Mouse (Mus musculus): ENCODE results near the gene Arntl. TPM values are rescaled to one million over a fixed set of nuclear protein-coding genes. Genes with fewer than 3 reads are reported as not detected.

Arntl gene
- polyA plus RNA-seq, 1 experiment from 2014 or later, result 8.6 TPM

DNA sequence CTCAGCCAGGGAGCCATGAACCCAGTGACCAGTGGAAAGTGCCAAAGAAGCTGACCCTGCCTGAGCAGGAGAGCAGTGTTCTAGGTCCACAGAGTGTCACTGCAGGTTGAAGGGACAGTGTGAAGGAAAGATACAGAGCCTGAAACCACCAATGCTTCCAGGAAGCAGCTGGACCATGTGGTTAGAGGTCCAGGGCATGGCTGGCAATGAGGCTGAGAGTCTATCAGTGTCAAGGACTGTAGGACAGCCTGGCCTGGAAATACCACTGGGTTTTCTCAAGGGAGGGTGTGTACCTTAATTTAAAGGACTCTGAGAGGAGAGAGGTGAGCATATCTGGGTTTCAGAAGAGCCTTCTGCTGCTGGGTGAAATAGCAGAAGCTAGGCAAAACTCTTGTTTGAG, 22.2 kb upstream of the Arntl start:
- H3K36me3 ChIP-seq (ENCODE audit: control insufficient read depth, insufficient read depth, low read length), result no peaks in the 10 kb centered on the region
- H3K9ac ChIP-seq (ENCODE audit: low read depth, low read length), result no peak overlapping the region
- no peaks in the 10 kb centered on the region for H3K9me3 ChIP-seq (ENCODE audit: control insufficient read depth, low read length)
- ATAC-seq, result no peak
- no peak overlapping the region for H3K27ac ChIP-seq (ENCODE audit: low read length)
- H3K27me3 ChIP-seq (replicated peaks; ENCODE audit: control insufficient read depth, insufficient read depth, low read length), result no peaks in the 10 kb centered on the region
- no peak overlapping the region for H3K4me3 ChIP-seq (ENCODE audit: low read length)
- no peak overlapping the region for H3K4me2 ChIP-seq (ENCODE audit: low read depth, low read length)
- H3K4me1 ChIP-seq (ENCODE audit: control insufficient read depth, insufficient read depth, low read length), result peaks cover 4% of the 10 kb centered on the region; the same call in 1 of the 2 replicates

DNA sequence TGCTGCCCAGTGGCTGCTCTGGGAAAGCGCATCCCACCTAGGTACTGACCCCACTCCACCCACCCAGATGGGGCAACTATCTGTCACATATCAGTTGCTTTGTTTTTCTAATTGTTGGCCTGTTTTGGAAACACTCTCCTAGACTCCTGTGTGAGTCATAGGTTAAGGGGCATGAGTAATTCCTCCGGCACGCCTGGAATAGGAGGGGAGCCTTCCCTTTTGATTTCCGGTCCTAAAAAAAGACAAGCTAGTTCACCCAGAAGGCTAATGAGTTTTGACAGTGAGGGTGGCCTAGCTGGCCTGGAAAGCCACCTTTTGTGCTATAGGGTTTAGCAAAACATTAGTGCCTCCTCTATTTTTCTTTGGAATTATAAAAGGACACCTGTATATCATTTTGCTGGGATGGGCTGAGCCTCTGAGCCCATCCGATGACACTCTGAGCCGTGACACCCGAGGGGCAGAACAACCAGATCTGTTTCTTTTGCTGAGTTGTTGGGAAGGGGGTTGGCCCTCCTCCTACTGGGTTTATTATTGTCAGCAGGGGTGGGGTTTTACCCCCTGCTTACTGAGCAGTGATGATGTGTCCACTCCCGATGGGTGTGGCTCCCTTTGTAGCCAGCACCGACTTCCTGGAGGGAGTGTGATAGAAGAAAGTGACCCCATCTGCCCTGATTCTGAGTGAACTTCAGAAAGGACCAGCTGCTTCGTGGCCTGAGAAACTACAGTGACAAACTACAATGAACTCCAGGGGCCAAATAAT, 21.0 kb upstream of the Arntl start:
- Histone ChIP-seq H3K36me3 (ENCODE audit: control insufficient read depth, insufficient read depth, low read length) (no peaks in the 10 kb centered on the region), H3K4me1 (ENCODE audit: control insufficient read depth, insufficient read depth, low read length) (peaks cover 4% of the 10 kb centered on the region; the same call in 1 of the 2 replicates), H3K4me2 (ENCODE audit: low read depth, low read length) (no peak overlapping the region), H3K27me3 (replicated peaks; ENCODE audit: control insufficient read depth, insufficient read depth, low read length) (no peaks in the 10 kb centered on the region), H3K9me3 (ENCODE audit: control insufficient read depth, low read length) (no peaks in the 10 kb centered on the region), H3K4me3 (ENCODE audit: low read length) (no peak overlapping the region), H3K9ac (ENCODE audit: low read depth, low read length) (no peak overlapping the region), H3K27ac (ENCODE audit: low read length) (no peak overlapping the region)
- ATAC-seq, result no peak
- 48% methylated on average over 10 of the region's 10 CpGs for WGBS

DNA sequence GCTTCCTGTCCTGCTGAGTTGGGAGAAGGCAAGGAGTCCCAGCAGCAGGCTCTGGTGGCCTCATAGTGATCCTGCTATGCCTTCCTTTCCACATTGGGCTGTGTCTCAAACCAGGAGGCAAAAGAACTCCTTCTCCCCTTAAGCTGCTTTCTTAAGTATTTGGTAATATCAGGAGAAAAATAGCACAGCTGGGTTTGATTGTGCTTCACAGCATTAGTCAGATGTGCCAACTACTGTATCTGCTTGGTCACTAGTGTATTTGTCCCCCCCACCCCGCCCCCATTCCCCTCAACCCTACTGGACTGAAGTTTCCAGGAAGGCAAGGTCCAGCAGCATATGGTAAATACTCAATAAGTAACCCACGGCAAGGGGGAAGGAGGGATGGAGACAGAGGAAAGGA, 19.2 kb upstream of the Arntl start:
- H3K36me3 ChIP-seq (ENCODE audit: control insufficient read depth, insufficient read depth, low read length), result no peaks in the 10 kb centered on the region
- H3K27me3 ChIP-seq (replicated peaks; ENCODE audit: control insufficient read depth, insufficient read depth, low read length), result no peaks in the 10 kb centered on the region
- no peak overlapping the region for H3K4me2 ChIP-seq (ENCODE audit: low read depth, low read length)
- 59% methylated on average over 2 of the region's 2 CpGs for WGBS
- no peak overlapping the region for H3K4me3 ChIP-seq (ENCODE audit: low read length)
- no peak overlapping the region for H3K27ac ChIP-seq (ENCODE audit: low read length)
- H3K9ac ChIP-seq (ENCODE audit: low read depth, low read length), result no peak overlapping the region
- no peaks in the 10 kb centered on the region for H3K9me3 ChIP-seq (ENCODE audit: control insufficient read depth, low read length)
- peaks cover 4% of the 10 kb centered on the region; the same call in 1 of the 2 replicates for H3K4me1 ChIP-seq (ENCODE audit: control insufficient read depth, insufficient read depth, low read length)
- ATAC-seq, result no peak

DNA sequence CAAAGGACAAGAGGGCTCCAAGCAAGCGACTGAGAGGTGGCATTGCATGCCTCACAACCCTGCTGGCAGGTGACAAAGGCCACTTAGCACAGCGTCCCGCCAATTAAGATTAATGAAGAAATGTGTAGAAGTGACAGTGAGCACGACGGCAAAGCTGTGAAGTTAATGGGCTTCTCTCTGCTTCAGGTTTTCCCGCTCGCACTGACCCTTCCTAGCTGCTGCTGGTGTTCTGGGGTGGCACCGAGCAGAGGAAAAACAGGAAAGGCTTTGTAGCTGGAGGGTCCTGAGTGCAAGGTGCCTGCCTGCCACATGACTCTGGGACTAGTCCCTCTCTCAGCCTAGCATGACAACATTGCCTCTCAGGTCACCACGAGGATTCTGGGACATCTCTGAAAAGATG, 18.7 kb upstream of the Arntl start:
- Histone ChIP-seq H3K9me3 (ENCODE audit: control insufficient read depth, low read length) (no peaks in the 10 kb centered on the region), H3K27ac (ENCODE audit: low read length) (no peak overlapping the region), H3K4me3 (ENCODE audit: low read length) (no peak overlapping the region), H3K4me2 (ENCODE audit: low read depth, low read length) (no peak overlapping the region), H3K9ac (ENCODE audit: low read depth, low read length) (no peak overlapping the region), H3K27me3 (replicated peaks; ENCODE audit: control insufficient read depth, insufficient read depth, low read length) (no peaks in the 10 kb centered on the region), H3K36me3 (ENCODE audit: control insufficient read depth, insufficient read depth, low read length) (no peaks in the 10 kb centered on the region), H3K4me1 (ENCODE audit: control insufficient read depth, insufficient read depth, low read length) (peaks cover 4% of the 10 kb centered on the region; the same call in 1 of the 2 replicates)
- no peak for ATAC-seq
- 58% methylated on average over 9 of the region's 9 CpGs for WGBS

DNA sequence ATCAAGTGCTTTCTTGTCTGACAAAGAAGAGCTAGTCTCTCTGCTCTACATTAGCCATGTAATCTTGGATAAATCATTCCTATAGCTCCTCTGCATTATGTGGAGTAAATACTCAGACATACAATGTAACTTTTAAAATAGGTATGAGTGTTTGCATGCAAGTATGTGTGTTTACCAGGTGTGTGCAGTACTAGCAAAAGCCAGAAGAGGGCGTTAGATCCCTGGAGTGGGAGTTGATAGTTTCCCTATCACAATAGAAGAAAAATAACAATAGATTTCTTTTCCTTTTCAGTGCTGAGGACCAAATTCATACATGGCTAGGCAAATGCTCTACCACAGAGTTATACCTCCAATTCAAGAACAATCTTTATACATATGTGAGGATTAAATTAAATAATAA, 15.5 kb upstream of the Arntl start:
- Histone ChIP-seq H3K4me3 (ENCODE audit: low read length) (no peak overlapping the region), H3K4me2 (ENCODE audit: low read depth, low read length) (no peak overlapping the region), H3K9me3 (ENCODE audit: control insufficient read depth, low read length) (no peaks in the 10 kb centered on the region), H3K9ac (ENCODE audit: low read depth, low read length) (no peak overlapping the region), H3K36me3 (ENCODE audit: control insufficient read depth, insufficient read depth, low read length) (no peaks in the 10 kb centered on the region), H3K4me1 (ENCODE audit: control insufficient read depth, insufficient read depth, low read length) (no peaks in the 10 kb centered on the region), H3K27ac (ENCODE audit: low read length) (no peak overlapping the region), H3K27me3 (replicated peaks; ENCODE audit: control insufficient read depth, insufficient read depth, low read length) (no peaks in the 10 kb centered on the region)
- ATAC-seq, result no peak
- WGBS, result 62% methylated on average over 1 of the region's 1 CpGs

DNA sequence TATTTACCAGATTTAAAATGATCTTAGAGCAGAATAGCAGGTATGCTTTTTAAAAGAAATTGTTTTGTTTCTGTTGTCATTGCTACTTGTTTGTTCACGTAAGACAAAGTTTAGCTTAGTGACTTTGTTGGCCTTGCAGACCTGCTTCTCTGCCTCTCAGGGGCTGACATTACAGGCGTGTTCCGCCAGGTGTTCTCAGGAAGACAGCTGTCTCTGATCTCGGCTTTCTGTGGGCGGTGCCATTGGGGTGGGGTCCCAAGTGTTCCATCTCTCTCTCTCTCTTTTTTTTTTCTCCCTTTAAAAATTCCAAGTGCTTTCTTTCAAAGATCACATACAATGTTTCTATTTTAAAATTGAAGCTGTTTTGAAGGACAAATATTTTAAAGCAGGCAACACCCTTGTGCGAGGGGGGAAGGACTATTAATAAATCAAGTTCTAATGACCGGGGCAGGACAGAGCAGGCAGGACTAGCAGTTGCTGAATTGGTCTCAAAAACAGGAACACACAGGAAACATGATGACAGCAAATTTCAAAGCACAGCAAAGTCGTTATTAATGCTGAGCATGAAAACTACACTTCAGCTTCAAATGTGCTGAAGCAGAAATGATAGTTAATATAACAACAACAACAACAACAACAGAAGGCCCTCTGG, 14.4 kb upstream of the Arntl start:
- H3K4me3 ChIP-seq (ENCODE audit: low read length), result no peak overlapping the region
- H3K4me1 ChIP-seq (ENCODE audit: control insufficient read depth, insufficient read depth, low read length), result peaks cover 6% of the 10 kb centered on the region; the same call in 1 of the 2 replicates
- no peaks in the 10 kb centered on the region for H3K9me3 ChIP-seq (ENCODE audit: control insufficient read depth, low read length)
- no peaks in the 10 kb centered on the region for H3K27me3 ChIP-seq (replicated peaks; ENCODE audit: control insufficient read depth, insufficient read depth, low read length)
- no peaks in the 10 kb centered on the region for H3K36me3 ChIP-seq (ENCODE audit: control insufficient read depth, insufficient read depth, low read length)
- H3K9ac ChIP-seq (ENCODE audit: low read depth, low read length), result no peak overlapping the region
- WGBS, result 36% methylated on average over 8 of the region's 8 CpGs
- ATAC-seq, result no peak
- no peak overlapping the region for H3K4me2 ChIP-seq (ENCODE audit: low read depth, low read length)
- H3K27ac ChIP-seq (ENCODE audit: low read length), result no peak overlapping the region

DNA sequence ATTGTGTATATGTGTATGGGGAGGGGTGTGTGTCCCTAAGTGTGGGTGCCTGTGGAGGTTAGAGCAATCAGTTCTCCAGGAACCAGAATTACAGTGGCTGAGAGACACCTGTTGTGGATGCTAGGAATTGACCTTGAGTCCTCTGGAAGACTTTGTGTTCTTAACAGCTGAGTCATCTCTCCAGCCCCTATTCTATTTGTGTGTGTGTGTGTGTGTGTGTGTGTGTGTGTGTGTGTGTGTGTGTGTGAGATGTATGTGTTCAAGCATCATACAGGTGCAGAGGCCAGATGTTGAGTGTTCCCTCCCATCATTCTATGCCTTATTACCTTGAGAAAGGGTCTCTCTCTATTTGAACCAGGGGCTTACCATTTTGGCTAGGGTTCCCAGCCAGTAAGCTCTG, 13.4 kb upstream of the Arntl start:
- no peak overlapping the region for H3K9ac ChIP-seq (ENCODE audit: low read depth, low read length)
- no peak overlapping the region for H3K4me3 ChIP-seq (ENCODE audit: low read length)
- peaks cover 6% of the 10 kb centered on the region; the same call in 1 of the 2 replicates for H3K4me1 ChIP-seq (ENCODE audit: control insufficient read depth, insufficient read depth, low read length)
- H3K27me3 ChIP-seq (replicated peaks; ENCODE audit: control insufficient read depth, insufficient read depth, low read length), result no peaks in the 10 kb centered on the region
- no peak overlapping the region for H3K27ac ChIP-seq (ENCODE audit: low read length)
- no peaks in the 10 kb centered on the region for H3K36me3 ChIP-seq (ENCODE audit: control insufficient read depth, insufficient read depth, low read length)
- no peaks in the 10 kb centered on the region for H3K9me3 ChIP-seq (ENCODE audit: control insufficient read depth, low read length)
- no peak overlapping the region for H3K4me2 ChIP-seq (ENCODE audit: low read depth, low read length)
- ATAC-seq, result no peak

DNA sequence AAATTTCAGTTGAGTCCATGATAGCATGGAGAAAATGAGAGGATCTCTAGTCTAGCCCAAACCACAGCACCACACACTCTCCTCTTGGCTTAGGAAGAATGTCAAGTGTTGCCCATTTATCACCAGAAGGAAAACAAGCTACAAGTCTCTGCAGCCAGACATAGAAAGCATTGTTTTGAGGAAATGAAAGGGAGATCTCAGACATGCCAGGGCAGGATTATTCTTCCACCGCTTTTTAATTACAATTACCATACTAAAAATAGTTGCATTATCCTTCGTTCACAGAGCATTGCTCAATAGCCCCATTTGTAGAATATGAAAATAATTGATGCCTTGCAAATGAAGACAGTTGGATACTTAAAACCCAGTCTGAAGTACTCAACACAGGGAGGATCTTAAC, 12.0 kb upstream of the Arntl start:
- H3K4me3 ChIP-seq (ENCODE audit: low read length), result no peak overlapping the region

DNA sequence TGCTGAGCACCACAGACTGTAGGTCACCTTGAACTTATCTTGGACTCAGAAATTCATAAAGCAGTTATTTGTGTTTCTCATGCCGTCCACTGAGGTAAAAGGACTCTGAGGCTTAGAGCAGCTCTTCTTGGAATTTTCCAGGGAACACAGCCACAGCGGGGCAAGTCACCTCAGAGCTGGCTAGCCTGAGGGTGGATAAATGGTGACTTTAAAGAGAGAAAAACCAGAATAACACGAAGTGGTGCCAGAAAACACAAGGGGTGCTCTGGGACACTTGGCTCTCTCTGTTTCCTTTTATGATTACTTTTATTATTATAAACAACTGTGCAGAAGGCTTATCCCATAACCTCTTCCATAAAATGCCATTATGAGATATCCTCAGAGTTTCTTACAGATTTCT, 11.1 kb upstream of the Arntl start:
- 84% methylated on average over 3 of the region's 3 CpGs for WGBS
- no peaks in the 10 kb centered on the region for H3K36me3 ChIP-seq (ENCODE audit: control insufficient read depth, insufficient read depth, low read length)
- no peak for ATAC-seq
- no peaks in the 10 kb centered on the region for H3K9me3 ChIP-seq (ENCODE audit: control insufficient read depth, low read length)
- no peak overlapping the region for H3K4me3 ChIP-seq (ENCODE audit: low read length)
- H3K4me2 ChIP-seq (ENCODE audit: low read depth, low read length), result no peak overlapping the region
- H3K27ac ChIP-seq (ENCODE audit: low read length), result no peak overlapping the region
- no peaks in the 10 kb centered on the region for H3K27me3 ChIP-seq (replicated peaks; ENCODE audit: control insufficient read depth, insufficient read depth, low read length)
- H3K4me1 ChIP-seq (ENCODE audit: control insufficient read depth, insufficient read depth, low read length), result peaks cover 6% of the 10 kb centered on the region; the same call in 1 of the 2 replicates
- H3K9ac ChIP-seq (ENCODE audit: low read depth, low read length), result no peak overlapping the region

More for the DNA sequence above, 12.0 kb upstream of the Arntl start:
- no peak overlapping the region for H3K9ac ChIP-seq (ENCODE audit: low read depth, low read length)
- H3K4me2 ChIP-seq (ENCODE audit: low read depth, low read length), result no peak overlapping the region
- no peaks in the 10 kb centered on the region for H3K9me3 ChIP-seq (ENCODE audit: control insufficient read depth, low read length)
- WGBS, result 66% methylated on average over 2 of the region's 2 CpGs
- no peak overlapping the region for H3K27ac ChIP-seq (ENCODE audit: low read length)
- peaks cover 6% of the 10 kb centered on the region; the same call in 1 of the 2 replicates for H3K4me1 ChIP-seq (ENCODE audit: control insufficient read depth, insufficient read depth, low read length)
- no peaks in the 10 kb centered on the region for H3K36me3 ChIP-seq (ENCODE audit: control insufficient read depth, insufficient read depth, low read length)
- ATAC-seq, result no peak
- no peaks in the 10 kb centered on the region for H3K27me3 ChIP-seq (replicated peaks; ENCODE audit: control insufficient read depth, insufficient read depth, low read length)

All from intestine, embryonic 16.5 days (tissue).